8 mouse cellular contexts compared by ENCODE assay signal in genomic region chr3:157533964-157534785, GRCm38 (mm10). TPM values are rescaled to one million over a fixed set of nuclear protein-coding genes. Genes with fewer than 3 reads are reported as not detected.
A peak's percentile ranks its signal among the peaks of the same experiment; 100 is the strongest.
DNase-seq lines count a peak whose midpoint lies in the region; ATAC-seq and TF ChIP-seq lines count a peak whose summit lies in the region.

Gene Zranb2, plus strand, starts transcription at chr3:157534160.

- peak; percentile 96 for ATAC-seq in embryonic facial prominence, embryonic 12.5 days (ENCODE audit: insufficient number of reproducible peaks, insufficient read depth, low FRiP score, low TSS enrichment)
- peak; percentile 95 for ATAC-seq in limb, embryonic 11.5 days (ENCODE audit: insufficient number of reproducible peaks, low FRiP score, low TSS enrichment, low read depth)
- ATAC-seq in midbrain, embryonic 13.5 days, result peak; percentile 96

- H3K4me3 ChIP-seq in embryonic facial prominence, embryonic 12.5 days, result peak within 1 kb of the TSS; percentile 83
- peak within 1 kb of the TSS; percentile 85 for H3K4me3 ChIP-seq in limb, embryonic 11.5 days (ENCODE audit: low read depth, low read length)
- H3K4me3 ChIP-seq in midbrain, embryonic 13.5 days (replicated peaks), result peak within 1 kb of the TSS; percentile 77
- peak within 1 kb of the TSS; percentile 82 for H3K4me3 ChIP-seq in small intestine, adult 2 months (ENCODE audit: low read depth, low read length)

- H3K27ac ChIP-seq in embryonic facial prominence, embryonic 12.5 days, result peak within 1 kb of the TSS; percentile 91
- H3K27ac ChIP-seq in limb, embryonic 11.5 days (replicated peaks; ENCODE audit: low read depth, low read length), result peak within 1 kb of the TSS; percentile 84
- peak within 1 kb of the TSS; percentile 93 for H3K27ac ChIP-seq in midbrain, embryonic 13.5 days
- H3K27ac ChIP-seq in small intestine, adult 2 months (ENCODE audit: insufficient read depth, low read depth, low read length), result peak within 1 kb of the TSS; percentile 80

- peak; percentile 49 for TF ChIP-seq POLR2A in small intestine, adult 2 months (IDR thresholded peaks at IDR 0.05; ENCODE audit: low read depth, low read length)

- DNase-seq in 3T3-L1 (ENCODE audit: low read depth, low spot score), result peak; percentile 94
- peak; percentile 94 to 97 for DNase-seq in adrenal gland, postnatal 36 days
- DNase-seq in heart, adult 11 months, result peak; percentile 99
- DNase-seq in kidney, adult 18-20 months, result peak; percentile 95
- DNase-seq in limb, embryonic 11.5 days (ENCODE audit: low spot score), result peak; percentile 96

- peak within 1 kb of the TSS; percentile 77 for H3K4me2 ChIP-seq in embryonic facial prominence, embryonic 12.5 days (replicated peaks)
- peak within 1 kb of the TSS; percentile 76 for H3K4me2 ChIP-seq in limb, embryonic 11.5 days (ENCODE audit: low read depth, severe bottlenecking)
- peak within 1 kb of the TSS; percentile 80 for H3K4me2 ChIP-seq in midbrain, embryonic 13.5 days (replicated peaks)

- H3K4me1 ChIP-seq in embryonic facial prominence, embryonic 12.5 days, result no peaks in the 10 kb centered on the region
- H3K4me1 ChIP-seq in limb, embryonic 11.5 days (ENCODE audit: control insufficient read depth, insufficient read depth, low read length), result no peaks in the 10 kb centered on the region
- peaks cover 15% of the 10 kb centered on the region for H3K4me1 ChIP-seq in midbrain, embryonic 13.5 days (replicated peaks)
- H3K4me1 ChIP-seq in small intestine, adult 2 months (ENCODE audit: control insufficient read depth, insufficient read depth, insufficient read length, low read length), result no peaks in the 10 kb centered on the region

- H3K27me3 ChIP-seq in embryonic facial prominence, embryonic 12.5 days, result peaks cover 30% of the 10 kb centered on the region
- 0 out of 2 replicates have a peak, but pooled peaks cover 4% of the 10 kb centered on the region for H3K27me3 ChIP-seq in limb, embryonic 11.5 days (ENCODE audit: control insufficient read depth, insufficient read depth, low read length)
- H3K27me3 ChIP-seq in midbrain, embryonic 13.5 days, result peaks cover 40% of the 10 kb centered on the region
- H3K27me3 ChIP-seq in small intestine, adult 2 months (ENCODE audit: control insufficient read depth, insufficient read depth, low read length), result peaks cover 2% of the 10 kb centered on the region

- H3K36me3 ChIP-seq in embryonic facial prominence, embryonic 12.5 days, result peaks cover 9% of the 10 kb centered on the region
- H3K36me3 ChIP-seq in limb, embryonic 11.5 days (ENCODE audit: control insufficient read depth, insufficient read depth, low read length), result peaks cover 3% of the 10 kb centered on the region; the same call in 1 of the 2 replicates
- peaks cover 12% of the 10 kb centered on the region for H3K36me3 ChIP-seq in midbrain, embryonic 13.5 days
- H3K36me3 ChIP-seq in small intestine, adult 2 months (ENCODE audit: control insufficient read depth, insufficient read depth, low read length), result peaks cover 9% of the 10 kb centered on the region

- under 1% methylated on average over 74 of the region's 91 CpGs for WGBS in embryonic facial prominence, embryonic 12.5 days
- WGBS in limb, embryonic 11.5 days, result under 1% methylated on average over 74 of the region's 91 CpGs
- WGBS in midbrain, embryonic 13.5 days, result under 1% methylated on average over 91 of the region's 91 CpGs
- WGBS in small intestine, adult 2 months, result under 1% methylated on average over 91 of the region's 91 CpGs

- peak within 1 kb of the TSS; percentile 87 for H3K9ac ChIP-seq in embryonic facial prominence, embryonic 12.5 days
- peak within 1 kb of the TSS; percentile 95 for H3K9ac ChIP-seq in limb, embryonic 11.5 days (ENCODE audit: low read length)
- H3K9ac ChIP-seq in midbrain, embryonic 13.5 days (replicated peaks), result peak within 1 kb of the TSS; percentile 90

- no peak for TF ChIP-seq CTCF in small intestine, adult 2 months (IDR thresholded peaks at IDR 0.05; ENCODE audit: extremely low read depth, insufficient read length, insufficient replicate concordance, low read depth, low read length)

- H3K9me3 ChIP-seq in embryonic facial prominence, embryonic 12.5 days, result no peaks in the 10 kb centered on the region
- H3K9me3 ChIP-seq in limb, embryonic 11.5 days (ENCODE audit: control insufficient read depth, low read length), result no peaks in the 10 kb centered on the region
- no peaks in the 10 kb centered on the region for H3K9me3 ChIP-seq in midbrain, embryonic 13.5 days

RNA-seq across cellular contexts. Expression of gene Zranb2, which starts in this region (rescaled TPM):
- total RNA-seq in adrenal gland, postnatal 36 days (2021), result 10 to 100 TPM; 64.6 to 72.2 TPM
- 115 and 125 TPM in 2 replicates for polyA plus RNA-seq in embryonic facial prominence, embryonic 12.5 days (2016; fragmentation: Nextera tagmentation; extraction: Ambion mirVana)
- polyA plus RNA-seq in limb, embryonic 11.5 days (2014; fragmentation: Nextera tagmentation; extraction: Ambion mirVana), result 144 and 155 TPM in 2 replicates
- 120 and 125 TPM in 2 replicates for polyA plus RNA-seq in midbrain, embryonic 13.5 days (2015; fragmentation: Nextera tagmentation; extraction: Ambion mirVana)
- 0.47 and 0.81 TPM in 2 replicates for polyA plus RNA-seq in small intestine, adult 2 months (2012; rRNA removed)

Comparison
In these comparisons a context has a peak if more than half of its experiments do, and no peak if none do; other contexts are left out.
1. Peak in every context shown above with its lines: DNase-seq, ATAC-seq, H3K4me3 ChIP-seq and H3K27ac ChIP-seq.
2. RNA of gene Zranb2 (polyA plus RNA-seq): 144 to 155 TPM in limb, embryonic 11.5 days, 115 to 125 TPM in embryonic facial prominence, embryonic 12.5 days and 120 to 125 TPM in midbrain, embryonic 13.5 days; 0.47 to 0.81 TPM in small intestine, adult 2 months; every median in the first group is over 10 times any median in the second.